Mouse (Mus musculus): ENCODE results near the gene Mmp24.

Mmp24 gene

DNA sequence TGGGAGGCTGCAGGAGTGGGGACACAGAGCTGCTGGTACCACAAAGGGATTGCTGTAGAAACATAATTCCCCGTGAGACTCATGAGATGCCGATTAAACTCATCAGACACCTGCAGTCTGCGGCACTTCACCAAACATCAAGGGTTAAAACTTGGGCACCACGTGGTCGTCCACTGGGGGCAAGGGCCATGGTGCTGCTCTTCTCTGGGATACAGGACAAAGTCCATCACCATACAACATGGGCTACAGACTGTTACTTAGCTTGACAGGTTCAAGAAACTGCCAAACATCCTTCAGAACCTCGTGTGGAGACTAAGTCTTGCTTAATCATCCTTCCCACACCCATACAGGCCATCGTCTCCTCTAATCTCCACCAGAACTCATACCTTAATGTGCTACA is 85.0 kb downstream of the Mmp24 start:
- DNase-seq (ENCODE audit: low read depth, low spot score), result no peak

DNA sequence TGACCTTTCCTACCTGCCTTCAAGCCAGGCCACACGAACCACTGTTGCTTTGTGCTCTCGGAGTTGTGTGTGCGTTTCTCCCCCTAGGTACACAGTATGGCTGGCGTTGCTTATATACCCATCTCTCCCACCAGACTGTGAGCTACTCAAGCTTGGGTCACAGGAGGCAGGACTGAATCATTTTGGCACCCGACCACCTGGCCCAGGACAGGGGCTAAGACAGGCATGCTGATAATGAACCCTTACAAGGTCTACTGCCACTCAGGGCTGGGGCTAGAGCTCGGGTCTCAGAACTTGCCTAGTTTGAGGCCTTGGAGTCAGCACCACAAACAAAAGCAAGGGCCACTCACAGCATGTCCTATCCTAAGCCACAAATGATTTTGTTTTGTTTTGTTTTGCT is 86.4 kb downstream of the Mmp24 start:
- DNase-seq (ENCODE audit: low read depth, low spot score), result no peak

DNA sequence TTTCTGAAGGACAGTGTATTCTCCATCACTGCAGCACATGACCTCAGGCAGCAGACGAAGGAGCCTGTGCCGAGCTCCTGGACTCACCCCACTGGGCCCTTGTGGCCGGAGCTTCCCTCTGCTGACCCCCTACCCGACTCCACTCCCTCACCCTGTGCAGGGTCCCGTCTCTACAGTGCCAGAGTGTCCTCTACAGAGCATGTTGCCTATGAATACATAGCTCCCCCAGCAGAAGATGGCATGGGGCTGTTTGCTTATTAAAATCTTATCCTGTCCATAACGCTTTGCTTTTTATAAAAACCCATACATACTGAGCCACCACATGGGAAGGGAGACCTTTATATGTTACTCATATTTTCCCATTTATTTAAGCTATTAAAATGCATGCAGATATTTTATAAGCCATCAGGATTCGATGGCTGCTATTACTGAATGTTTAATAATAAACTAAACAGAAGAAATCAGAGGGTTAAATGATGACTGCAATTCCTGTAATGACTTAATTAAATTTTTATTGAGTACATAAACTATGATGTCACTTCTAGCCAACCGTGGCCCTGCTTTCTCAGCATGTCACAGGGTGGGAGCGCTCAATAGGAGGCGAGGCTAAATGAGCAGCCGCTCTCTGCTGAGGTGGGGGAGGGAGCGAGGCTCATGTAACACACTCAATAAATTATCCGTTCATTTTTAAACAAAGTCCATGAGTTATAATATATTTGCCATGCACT is 87.6 kb downstream of the Mmp24 start:
- DNase-seq (ENCODE audit: low read depth, low spot score), result no peak

DNA sequence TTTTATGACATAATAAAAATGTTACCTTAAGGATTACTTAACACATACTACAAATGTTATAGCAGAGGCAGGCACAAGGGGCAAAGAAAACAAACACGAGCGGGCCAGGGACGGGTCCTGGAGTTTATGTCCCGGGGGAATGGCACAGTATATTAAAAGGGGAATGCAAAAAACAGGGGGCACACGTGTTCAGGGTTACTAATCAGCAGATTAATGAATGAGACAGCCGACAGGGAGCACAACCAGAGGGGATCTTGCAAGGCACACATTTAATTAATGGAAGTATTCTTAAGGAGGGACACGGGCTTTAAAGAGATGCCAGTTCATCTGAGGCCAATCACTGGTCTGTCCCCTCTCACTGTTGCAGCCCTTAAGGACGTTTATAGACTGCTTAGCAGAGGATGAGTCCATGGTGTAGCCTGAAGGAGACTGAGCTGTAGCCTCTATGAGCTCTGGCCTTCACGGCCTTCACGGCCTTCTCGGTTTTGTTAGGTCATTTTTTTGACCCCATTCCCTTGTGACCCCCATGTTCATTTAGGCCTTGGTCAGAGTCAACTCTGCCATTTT is 88.2 kb downstream of the Mmp24 start:
- no peak for DNase-seq (ENCODE audit: low read depth, low spot score)
